Mouse (Mus musculus): ENCODE measurements around the gene Rapgef1. TPM values are rescaled to one million over a fixed set of nuclear protein-coding genes. Genes with fewer than 3 reads are reported as not detected.

Gene Rapgef1
- polyA plus RNA-seq, 1 experiment: 23.4 TPM

DNA sequence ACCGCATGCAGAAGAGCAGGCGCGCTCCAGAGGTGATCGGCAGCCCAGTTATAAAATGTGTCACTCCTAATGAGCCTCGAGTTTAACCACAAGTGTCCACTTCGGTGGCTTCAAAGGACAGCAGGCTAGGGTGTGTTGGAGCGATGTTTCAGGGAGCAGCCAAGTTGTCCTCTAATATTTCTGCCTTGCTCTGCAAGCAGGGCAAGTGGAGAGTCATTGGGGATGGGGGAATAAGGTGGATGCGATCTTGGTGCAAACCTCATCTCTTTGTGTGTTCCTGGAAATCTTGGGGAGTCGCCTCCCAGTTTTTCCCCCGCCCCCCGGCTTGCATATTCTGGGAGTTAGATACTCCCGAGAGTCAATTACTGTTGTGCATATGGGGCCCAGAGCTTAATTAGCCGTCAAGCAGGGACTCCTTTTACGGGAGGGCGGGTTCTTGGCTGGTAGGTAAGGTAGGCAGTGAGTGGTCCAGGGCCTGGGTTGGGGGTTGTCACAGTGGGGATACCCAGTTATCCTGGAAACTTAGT, 844 bp downstream of the Rapgef1 start:
- H3K4me3 ChIP-seq (replicated peaks; ENCODE audit: control insufficient read depth, low read depth, low read length): peak overlapping the region; percentile 63
- H3K27ac ChIP-seq (ENCODE audit: control insufficient read depth, insufficient read depth, low read depth, low read length, poor library complexity): no peak overlapping the region
- WGBS: 4% methylated on average over 15 of the region's 15 CpGs
- H3K4me1 ChIP-seq (ENCODE audit: control insufficient read depth, insufficient read depth, low read length): peaks cover 16% of the 10 kb centered on the region
- no peak for TF ChIP-seq CTCF (IDR thresholded peaks at IDR 0.05; ENCODE audit: control insufficient read depth, insufficient read depth, low read length)
- TF ChIP-seq POLR2A (IDR thresholded peaks at IDR 0.05; ENCODE audit: borderline replicate concordance, control insufficient read depth, low read depth, low read length): no peak

GRCm38 (mm10) chr2:29621163-29621562, 1.6 kb downstream of the Rapgef1 start:
- H3K27ac ChIP-seq (ENCODE audit: control insufficient read depth, insufficient read depth, low read depth, low read length, poor library complexity): no peak overlapping the region
- no peak overlapping the region for H3K4me3 ChIP-seq (replicated peaks; ENCODE audit: control insufficient read depth, low read depth, low read length)
- WGBS: 81% methylated on average over 10 of the region's 10 CpGs
- TF ChIP-seq POLR2A (IDR thresholded peaks at IDR 0.05; ENCODE audit: borderline replicate concordance, control insufficient read depth, low read depth, low read length): no peak
- TF ChIP-seq CTCF (IDR thresholded peaks at IDR 0.05; ENCODE audit: control insufficient read depth, insufficient read depth, low read length): no peak
- H3K4me1 ChIP-seq (ENCODE audit: control insufficient read depth, insufficient read depth, low read length): peaks cover 18% of the 10 kb centered on the region

DNA sequence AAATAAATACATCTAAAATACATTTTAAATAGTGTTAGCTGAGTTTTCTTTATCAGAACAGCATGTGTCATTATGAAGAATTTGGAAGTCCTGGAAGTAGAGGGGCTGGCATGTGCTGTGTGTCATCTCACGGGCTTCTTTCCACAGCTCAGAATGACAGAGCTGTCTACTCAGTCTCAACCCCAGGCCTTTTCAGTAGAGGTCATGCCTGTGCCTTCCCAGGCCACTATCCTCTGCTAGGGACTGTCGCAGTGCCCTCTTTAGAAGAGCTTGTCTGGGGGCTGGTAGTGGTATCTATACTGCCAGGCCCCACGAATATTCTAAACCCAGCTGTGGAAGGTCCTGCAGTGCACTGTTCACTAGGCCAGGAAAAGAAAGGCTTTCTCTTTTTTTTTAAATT, 2.1 kb downstream of the Rapgef1 start:
- WGBS: 79% methylated on average over 3 of the region's 3 CpGs
- TF ChIP-seq POLR2A (IDR thresholded peaks at IDR 0.05; ENCODE audit: borderline replicate concordance, control insufficient read depth, low read depth, low read length) (no peak), CTCF (IDR thresholded peaks at IDR 0.05; ENCODE audit: control insufficient read depth, insufficient read depth, low read length) (no peak)
- peaks cover 18% of the 10 kb centered on the region for H3K4me1 ChIP-seq (ENCODE audit: control insufficient read depth, insufficient read depth, low read length)
- H3K4me3 ChIP-seq (replicated peaks; ENCODE audit: control insufficient read depth, low read depth, low read length): no peak overlapping the region
- no peak overlapping the region for H3K27ac ChIP-seq (ENCODE audit: control insufficient read depth, insufficient read depth, low read depth, low read length, poor library complexity)

DNA sequence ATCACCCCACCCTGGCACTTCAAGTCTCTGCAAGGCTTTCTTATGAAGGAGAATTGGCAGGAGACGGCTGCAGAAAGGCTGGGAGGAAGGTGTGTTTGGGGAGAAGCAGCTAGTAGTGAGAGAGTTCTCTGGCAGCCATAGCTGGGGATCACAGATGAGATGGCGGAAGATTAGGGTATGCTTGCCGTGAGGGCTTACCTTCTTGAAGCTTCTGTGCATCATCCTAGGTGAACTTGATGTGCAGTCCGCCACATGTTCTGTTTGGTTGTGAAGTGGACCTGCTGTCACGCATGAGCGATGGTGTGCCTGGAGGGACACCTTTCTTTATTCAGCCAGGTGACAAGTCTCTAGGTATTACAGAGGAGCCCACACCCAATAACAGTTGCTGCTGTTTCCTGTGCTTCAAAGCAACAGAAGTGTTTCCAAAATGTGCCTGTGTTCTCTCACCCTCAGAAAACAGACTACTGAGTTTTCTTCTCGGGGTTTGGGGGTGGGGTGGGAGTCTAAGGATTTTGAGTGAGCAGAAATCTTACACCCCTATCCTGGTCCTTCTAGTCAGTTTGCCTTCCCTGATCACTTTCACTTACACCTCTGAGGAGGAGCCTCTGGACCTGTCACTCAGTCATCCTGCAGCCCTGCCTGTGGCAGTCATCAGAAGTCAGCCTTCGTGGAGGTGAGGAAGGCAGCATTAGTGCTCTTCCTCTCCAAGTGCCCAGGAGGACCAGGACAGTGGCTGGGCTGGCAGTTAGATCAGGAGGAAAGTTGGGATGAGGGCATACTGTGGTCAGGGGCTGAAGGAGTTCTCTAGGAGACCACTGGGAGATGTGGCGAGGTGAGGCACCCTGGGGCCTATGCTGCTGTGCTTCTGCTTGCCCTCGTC, 2.8 kb downstream of the Rapgef1 start:
- WGBS: 77% methylated on average over 10 of the region's 10 CpGs
- Histone ChIP-seq H3K27ac (ENCODE audit: control insufficient read depth, insufficient read depth, low read depth, low read length, poor library complexity) (peak overlapping the region; percentile 96), H3K4me3 (replicated peaks; ENCODE audit: control insufficient read depth, low read depth, low read length) (no peak overlapping the region), H3K4me1 (ENCODE audit: control insufficient read depth, insufficient read depth, low read length) (peaks cover 18% of the 10 kb centered on the region)
- TF ChIP-seq POLR2A (IDR thresholded peaks at IDR 0.05; ENCODE audit: borderline replicate concordance, control insufficient read depth, low read depth, low read length): no peak
- TF ChIP-seq CTCF (IDR thresholded peaks at IDR 0.05; ENCODE audit: control insufficient read depth, insufficient read depth, low read length): no peak

GRCm38 (mm10) chr2:29623247-29624090, 3.9 kb downstream of the Rapgef1 start:
- Histone ChIP-seq H3K27ac (ENCODE audit: control insufficient read depth, insufficient read depth, low read depth, low read length, poor library complexity) (peak overlapping the region; percentile 96), H3K4me3 (replicated peaks; ENCODE audit: control insufficient read depth, low read depth, low read length) (no peak overlapping the region), H3K4me1 (ENCODE audit: control insufficient read depth, insufficient read depth, low read length) (peaks cover 21% of the 10 kb centered on the region)
- TF ChIP-seq POLR2A (IDR thresholded peaks at IDR 0.05; ENCODE audit: borderline replicate concordance, control insufficient read depth, low read depth, low read length): no peak
- 55% methylated on average over 9 of the region's 9 CpGs for WGBS

- WGBS: 4% methylated on average over 4 of the region's 4 CpGs
- TF ChIP-seq POLR2A (IDR thresholded peaks at IDR 0.05; ENCODE audit: borderline replicate concordance, control insufficient read depth, low read depth, low read length) (no peak), CTCF (IDR thresholded peaks at IDR 0.05; ENCODE audit: control insufficient read depth, insufficient read depth, low read length) (no peak)
- Histone ChIP-seq H3K4me1 (ENCODE audit: control insufficient read depth, insufficient read depth, low read length) (peaks cover 24% of the 10 kb centered on the region), H3K4me3 (replicated peaks; ENCODE audit: control insufficient read depth, low read depth, low read length) (peak overlapping the region; percentile 8), H3K27ac (ENCODE audit: control insufficient read depth, insufficient read depth, low read depth, low read length, poor library complexity) (peak overlapping the region; percentile 96)
Measured at GRCm38 (mm10) chr2:29624091-29624608, 4.6 kb downstream of the Rapgef1 start.

GRCm38 (mm10) chr2:29624739-29625138, 5.2 kb downstream of the Rapgef1 start:
- TF ChIP-seq POLR2A (IDR thresholded peaks at IDR 0.05; ENCODE audit: borderline replicate concordance, control insufficient read depth, low read depth, low read length) (no peak), CTCF (IDR thresholded peaks at IDR 0.05; ENCODE audit: control insufficient read depth, insufficient read depth, low read length) (no peak)
- WGBS: 29% methylated on average over 5 of the region's 5 CpGs
- H3K4me3 ChIP-seq (replicated peaks; ENCODE audit: control insufficient read depth, low read depth, low read length): no peak overlapping the region
- H3K4me1 ChIP-seq (ENCODE audit: control insufficient read depth, insufficient read depth, low read length): peaks cover 23% of the 10 kb centered on the region
- H3K27ac ChIP-seq (ENCODE audit: control insufficient read depth, insufficient read depth, low read depth, low read length, poor library complexity): peak overlapping the region; percentile 83
